ENCODE assay signal across 12 mouse cellular contexts in the genomic region with DNA sequence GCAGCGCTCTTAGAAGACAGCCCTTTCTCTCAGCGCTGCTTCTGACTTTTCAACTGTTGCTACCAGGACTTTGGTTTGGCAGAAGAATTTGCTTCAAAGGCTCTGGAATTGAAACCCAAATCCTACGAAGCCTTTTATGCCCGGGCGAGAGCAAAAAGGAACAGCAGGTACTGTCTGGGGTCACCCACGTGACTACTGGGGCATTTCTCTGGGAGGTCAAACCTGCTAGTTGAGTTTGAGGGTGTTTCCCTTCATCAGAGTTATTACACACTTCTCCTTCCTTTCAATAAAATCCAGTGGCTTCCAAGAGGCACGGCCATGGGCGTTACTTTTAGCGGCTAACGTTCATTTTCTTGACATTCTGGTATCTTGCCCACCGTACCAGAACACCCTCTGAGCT. TPM values are rescaled to one million over a fixed set of nuclear protein-coding genes. Genes with fewer than 3 reads are reported as not detected.
A peak's percentile ranks its signal among the peaks of the same experiment; 100 is the strongest.
DNase-seq lines count a peak whose midpoint lies in the region; ATAC-seq and TF ChIP-seq lines count a peak whose summit lies in the region.
"Had no signal": no experiment of that assay in that cellular context is flagged by ENCODE, and none has a peak within 500 bp of the region (broad histone marks: within the 10 kb centered on the region; RNA-seq: fewer than 3 reads in every experiment).

No protein-coding gene starts in this region.

- ATAC-seq in liver, embryonic 11.5 days (replicated peaks; ENCODE audit: low FRiP score) = 0 out of 2 replicates have a peak, but pooled peaks have one; percentile 13
- ATAC-seq in liver, postnatal 0 days = no peak
- ATAC-seq in limb, embryonic 12.5 days (ENCODE audit: insufficient number of reproducible peaks, insufficient read depth, low FRiP score, low TSS enrichment, low read depth) = no peak
- ATAC-seq in CD4-positive, CD25-positive, alpha-beta regulatory T cell, adult 4 months = no peak

- peak overlapping the region; percentile 27 for H3K4me2 ChIP-seq in liver, embryonic 11.5 days
- H3K4me2 ChIP-seq in liver, postnatal 0 days (ENCODE audit: low read depth, low read length) = no peak overlapping the region
- H3K4me2 ChIP-seq in limb, embryonic 12.5 days = no peak overlapping the region
- H3K4me2 ChIP-seq: midbrain, embryonic 13.5 days had no signal

- no peaks in the 10 kb centered on the region for H3K27me3 ChIP-seq in heart, embryonic 10.5 days (ENCODE audit: insufficient read depth, poor library complexity, severe bottlenecking)
- H3K27me3 ChIP-seq in liver, embryonic 11.5 days (replicated peaks; ENCODE audit: control insufficient read depth, insufficient read depth, low read length) = no peaks in the 10 kb centered on the region
- H3K27me3 ChIP-seq in liver, postnatal 0 days (ENCODE audit: insufficient read depth, low read length) = no peaks in the 10 kb centered on the region
- H3K27me3 ChIP-seq in limb, embryonic 12.5 days = no peaks in the 10 kb centered on the region
- H3K27me3 ChIP-seq: midbrain, embryonic 13.5 days had no signal

- H3K27ac ChIP-seq in heart, embryonic 10.5 days = peak overlapping the region; percentile 76
- H3K27ac ChIP-seq in liver, embryonic 11.5 days (ENCODE audit: low read depth, low read length) = no peak overlapping the region
- no peak overlapping the region for H3K27ac ChIP-seq in liver, postnatal 0 days (ENCODE audit: low read depth)
- peak overlapping the region; percentile 8; the same call in 1 of the 2 replicates for H3K27ac ChIP-seq in limb, embryonic 12.5 days
- H3K27ac ChIP-seq: midbrain, embryonic 13.5 days had no signal

- no peak overlapping the region for H3K4me3 ChIP-seq in heart, embryonic 10.5 days
- no peak overlapping the region for H3K4me3 ChIP-seq in liver, embryonic 11.5 days (ENCODE audit: low read depth, low read length)
- no peak overlapping the region for H3K4me3 ChIP-seq in liver, postnatal 0 days (ENCODE audit: low read depth, low read length)
- H3K4me3 ChIP-seq in limb, embryonic 12.5 days (replicated peaks) = no peak overlapping the region
- H3K4me3 ChIP-seq: erythroblast, embryonic 14.5 days; midbrain, embryonic 13.5 days had no signal

- H3K4me1 ChIP-seq in heart, embryonic 10.5 days = peaks cover 35% of the 10 kb centered on the region
- peaks cover 13% of the 10 kb centered on the region for H3K4me1 ChIP-seq in liver, embryonic 11.5 days (replicated peaks; ENCODE audit: control insufficient read depth, insufficient read depth, low read length)
- peaks cover 2% of the 10 kb centered on the region; the same call in 1 of the 2 replicates for H3K4me1 ChIP-seq in liver, postnatal 0 days (ENCODE audit: insufficient read depth)
- H3K4me1 ChIP-seq in limb, embryonic 12.5 days (replicated peaks) = peaks cover 9% of the 10 kb centered on the region

- TF ChIP-seq EP300 in liver, postnatal 0 days (IDR thresholded peaks at IDR 0.05; ENCODE audit: low read depth) = no peak

- H3K36me3 ChIP-seq in heart, embryonic 10.5 days = peaks cover 82% of the 10 kb centered on the region
- peaks cover 16% of the 10 kb centered on the region; the same call in 1 of the 2 replicates for H3K36me3 ChIP-seq in liver, embryonic 11.5 days (ENCODE audit: control insufficient read depth, insufficient read depth, low read length)
- peaks cover 21% of the 10 kb centered on the region for H3K36me3 ChIP-seq in liver, postnatal 0 days (replicated peaks; ENCODE audit: insufficient read depth, low read length)
- H3K36me3 ChIP-seq in limb, embryonic 12.5 days = peaks cover 89% of the 10 kb centered on the region
- H3K36me3 ChIP-seq: midbrain, embryonic 13.5 days had no signal

- WGBS in heart, embryonic 10.5 days = 82% methylated on average over 11 of the region's 11 CpGs
- WGBS in liver, embryonic 11.5 days = 81% methylated on average over 11 of the region's 11 CpGs
- WGBS in liver, postnatal 0 days (ENCODE audit: insufficient replicate concordance) = 87% methylated on average over 11 of the region's 11 CpGs
- 80% methylated on average over 11 of the region's 11 CpGs for WGBS in limb, embryonic 12.5 days

- TF ChIP-seq CTCF in liver, postnatal 0 days (IDR thresholded peaks at IDR 0.05; ENCODE audit: low read depth) = no peak

- intact Hi-C loops in heart, postnatal 14 days (cut with DNase I) = no loop called here

- no peaks in the 10 kb centered on the region for H3K9me3 ChIP-seq in heart, embryonic 10.5 days
- H3K9me3 ChIP-seq in liver, embryonic 11.5 days (ENCODE audit: control insufficient read depth, low read length) = no peaks in the 10 kb centered on the region
- no peaks in the 10 kb centered on the region for H3K9me3 ChIP-seq in liver, postnatal 0 days (ENCODE audit: low read length)
- H3K9me3 ChIP-seq in limb, embryonic 12.5 days = 0 out of 2 replicates have a peak, but pooled peaks cover 3% of the 10 kb centered on the region
- H3K9me3 ChIP-seq: midbrain, embryonic 13.5 days had no signal

- H3K9ac ChIP-seq in liver, embryonic 11.5 days (ENCODE audit: low read depth, low read length) = no peak overlapping the region
- H3K9ac ChIP-seq in liver, postnatal 0 days (replicated peaks) = no peak overlapping the region
- H3K9ac ChIP-seq in limb, embryonic 12.5 days (replicated peaks) = no peak overlapping the region
- H3K9ac ChIP-seq: midbrain, embryonic 13.5 days had no signal

- no peak for DNase-seq in heart, embryonic 10.5 days (ENCODE audit: low spot score)
- DNase-seq in heart, postnatal 14 days = no peak
- no peak for DNase-seq in liver, embryonic 11.5 days (ENCODE audit: low spot score)
- no peak for DNase-seq in liver, postnatal 0 days
- peak; percentile 31 for DNase-seq in R1 (ENCODE audit: low read depth, low spot score)
- DNase-seq in natural killer cell, adult 2 months (ENCODE audit: low spot score in 2 of 2) = no peak
- DNase-seq: B cell, adult 2 months; gastrocnemius, postnatal 10 days had no signal

RNA-seq across cellular contexts. Expression of a gene that starts 40.4 kb away (rescaled TPM):
- polyA plus RNA-seq in heart, embryonic 10.5 days (2016; fragmentation: Nextera tagmentation; extraction: Ambion mirVana) = 37.6 and 47.0 TPM in 2 replicates
- total RNA-seq in heart, postnatal 14 days (2021) = 10 to 100 TPM; 23.0 to 25.3 TPM
- 22.1 and 23.5 TPM in 2 replicates for polyA plus RNA-seq in liver, embryonic 11.5 days (2014; fragmentation: Nextera tagmentation; extraction: Ambion mirVana)
- polyA plus RNA-seq in liver, postnatal 0 days (2015; fragmentation: Nextera tagmentation; extraction: Ambion mirVana) = 7.6 and 8.3 TPM in 2 replicates
- 27.9 and 36.4 TPM in 2 replicates for polyA plus RNA-seq in limb, embryonic 12.5 days (2016; fragmentation: Nextera tagmentation; extraction: Ambion mirVana)
- 1 to 10 TPM; 3.3 to 6.4 TPM for polyA plus RNA-seq in CD4-positive, CD25-positive, alpha-beta regulatory T cell, adult 4 months (2017; shearing (Covaris generic))

Comparison
In these comparisons a context has a peak if more than half of its experiments do, and no peak if none do; other contexts are left out.
1. H3K27ac ChIP-seq: peak in heart, embryonic 10.5 days (single experiment) and limb, embryonic 12.5 days (single experiment); none in liver, embryonic 11.5 days (single experiment) and liver, postnatal 0 days (single experiment).